Mouse (Mus musculus): ENCODE measurements around the gene Itgam. TPM values are rescaled to one million over a fixed set of nuclear protein-coding genes. Genes with fewer than 3 reads are reported as not detected.
"Not testable (repeated sequence)": the region's sequence is repeated elsewhere in the genome, so short reads cannot be mapped to it uniquely, and the experiment has no call there.

The Itgam gene
- 10 to 100 TPM; 10.8 to 11.2 TPM for total RNA-seq (2021)

DNA sequence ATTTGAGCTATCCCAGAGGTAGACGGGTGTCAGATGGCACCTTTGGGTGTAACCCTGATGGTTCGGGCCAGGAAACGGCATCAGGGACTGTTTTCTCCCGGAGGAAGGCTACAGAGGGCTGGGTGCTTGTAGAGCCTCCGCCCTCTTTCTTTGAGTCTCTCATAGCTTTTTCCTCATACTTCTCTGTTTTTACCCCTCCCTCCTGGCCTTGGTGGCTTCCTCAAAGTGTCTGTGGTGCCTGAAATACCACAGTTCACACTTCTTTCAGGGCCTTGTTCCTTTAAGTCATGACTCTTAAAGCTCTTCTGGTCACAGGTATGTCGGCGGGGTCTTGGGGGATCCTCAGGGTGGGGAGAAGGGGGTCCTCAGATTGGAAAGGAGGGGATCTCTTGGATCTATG, at the start of gene Itgam, which contains the start of gene Gm49368:
TSS of gene Itgam (plus strand) at position 185 of the 400 bp plus-strand sequence.
TSS of gene Gm49368 (plus strand) at position 228 of the 400 bp plus-strand sequence.
- no peak for DNase-seq (ENCODE audit: low spot score in 2 of 2)
- intact Hi-C loops (cut with DNase I): no loop called here

- DNase-seq (ENCODE audit: low spot score in 2 of 2): peak in 1 of 2 experiments; percentile 72
- intact Hi-C loops (cut with DNase I): no loop called here
Measured at GRCm38 (mm10) chr7:128013116-128013515, 49.3 kb upstream of the Itgam start.

GRCm38 (mm10) chr7:128016134-128016533, 46.3 kb upstream of the Itgam start:
- DNase-seq (ENCODE audit: low spot score in 2 of 2); intact Hi-C loops (cut with DNase I): not testable (repeated sequence)

DNA sequence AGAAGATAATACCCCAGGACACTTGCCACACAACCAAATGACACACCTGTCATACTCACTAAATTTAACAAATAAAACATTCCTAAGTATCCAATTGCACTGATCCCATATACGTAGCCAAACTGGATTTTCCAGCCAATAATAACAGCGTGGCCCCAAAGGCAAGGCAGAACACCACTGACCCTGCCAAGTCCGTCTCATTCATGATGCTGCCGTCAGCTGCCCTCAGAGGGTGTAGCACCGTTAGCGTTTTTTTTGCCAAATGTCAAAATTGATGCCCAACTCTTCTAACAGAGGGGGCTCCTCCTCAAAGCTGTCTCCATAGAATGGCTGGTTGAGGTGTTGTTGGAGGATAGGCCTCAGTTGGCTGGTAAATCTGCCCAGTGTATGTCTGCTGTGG, 45.8 kb upstream of the Itgam start:
- DNase-seq (ENCODE audit: low spot score in 2 of 2): no peak
- intact Hi-C loops (cut with DNase I): no loop called here

- intact Hi-C loops (cut with DNase I): no loop called here
- DNase-seq (ENCODE audit: low spot score in 2 of 2): no peak
Measured at GRCm38 (mm10) chr7:128018275-128018674, 44.2 kb upstream of the Itgam start.

DNA sequence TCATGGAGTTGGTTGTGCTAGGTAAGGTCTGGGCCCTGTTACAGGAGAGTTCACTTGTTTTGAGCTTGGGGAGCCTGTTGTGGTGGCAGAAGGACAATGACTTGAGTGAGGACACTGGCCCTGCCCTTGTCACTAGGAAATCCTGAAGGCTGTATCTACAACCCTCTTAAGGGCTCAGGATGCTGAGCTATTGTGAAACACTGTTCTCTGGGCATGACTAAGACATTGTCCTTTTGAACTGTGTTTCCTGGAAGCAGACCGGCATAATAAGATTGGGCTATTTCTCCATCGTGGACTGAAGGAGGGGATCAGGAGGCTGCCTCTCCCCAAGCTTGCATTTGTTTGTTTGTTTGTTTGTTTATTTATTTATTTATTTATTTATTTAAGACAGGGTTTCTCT, 43.3 kb upstream of the Itgam start:
- intact Hi-C loops (cut with DNase I): no loop called here
- no peak for DNase-seq (ENCODE audit: low spot score in 2 of 2)

DNA sequence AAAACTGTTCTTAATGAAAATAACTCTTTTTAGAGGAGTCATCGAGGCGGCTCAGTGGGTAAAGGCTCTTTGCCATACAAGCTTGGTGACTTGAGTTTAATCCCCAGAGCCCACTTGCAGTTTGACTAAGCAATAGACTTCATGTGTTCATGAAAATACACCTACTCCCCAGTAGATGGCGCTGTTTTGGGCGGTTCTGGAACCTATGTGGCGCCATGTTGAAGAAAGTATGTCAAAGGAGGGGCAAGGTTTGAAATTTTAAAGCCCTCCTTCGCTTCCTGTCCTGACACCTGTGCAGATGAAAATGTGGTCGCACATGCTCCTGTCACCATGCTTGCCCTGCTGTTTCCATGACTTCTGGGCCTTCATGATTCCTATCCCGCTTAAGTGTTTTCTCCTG, 39.5 kb upstream of the Itgam start:
- DNase-seq (ENCODE audit: low spot score in 2 of 2): no peak
- intact Hi-C loops (cut with DNase I): no loop called here

- intact Hi-C loops (cut with DNase I): no loop called here
Measured at GRCm38 (mm10) chr7:128023565-128023964, 38.9 kb upstream of the Itgam start.

GRCm38 (mm10) chr7:128024364-128024763, 38.1 kb upstream of the Itgam start:
- intact Hi-C loops (cut with DNase I): no loop called here
- DNase-seq (ENCODE audit: low spot score in 2 of 2): no peak

More at GRCm38 (mm10) chr7:128023565-128023964, 38.9 kb upstream of the Itgam start:
- DNase-seq (ENCODE audit: low spot score in 2 of 2): no peak

GRCm38 (mm10) chr7:128024932-128025331, 37.5 kb upstream of the Itgam start:
- intact Hi-C loops (cut with DNase I): no loop called here
- peak in 1 of 2 experiments; percentile 19 for DNase-seq (ENCODE audit: low spot score in 2 of 2)

DNA sequence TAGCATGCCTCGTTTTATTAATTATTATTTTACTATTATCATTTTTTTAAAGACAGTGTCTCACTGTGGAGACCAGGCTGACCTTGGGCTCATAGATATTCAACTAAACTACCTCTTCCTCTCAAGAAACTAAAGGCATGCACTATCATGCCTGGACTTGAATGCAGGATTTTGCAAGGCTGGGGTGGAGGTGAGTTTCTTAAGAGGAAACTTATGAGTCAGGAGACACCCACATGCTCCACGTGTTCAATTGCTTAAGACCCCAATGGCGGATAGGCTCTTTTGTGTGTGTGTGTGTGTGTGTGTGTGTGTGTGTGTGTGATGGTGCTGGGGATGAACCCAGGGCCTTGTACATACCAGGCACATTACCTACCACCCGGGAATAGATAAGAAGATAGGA, 37.1 kb upstream of the Itgam start:
- DNase-seq (ENCODE audit: low spot score in 2 of 2): no peak
- intact Hi-C loops (cut with DNase I): no loop called here

DNA sequence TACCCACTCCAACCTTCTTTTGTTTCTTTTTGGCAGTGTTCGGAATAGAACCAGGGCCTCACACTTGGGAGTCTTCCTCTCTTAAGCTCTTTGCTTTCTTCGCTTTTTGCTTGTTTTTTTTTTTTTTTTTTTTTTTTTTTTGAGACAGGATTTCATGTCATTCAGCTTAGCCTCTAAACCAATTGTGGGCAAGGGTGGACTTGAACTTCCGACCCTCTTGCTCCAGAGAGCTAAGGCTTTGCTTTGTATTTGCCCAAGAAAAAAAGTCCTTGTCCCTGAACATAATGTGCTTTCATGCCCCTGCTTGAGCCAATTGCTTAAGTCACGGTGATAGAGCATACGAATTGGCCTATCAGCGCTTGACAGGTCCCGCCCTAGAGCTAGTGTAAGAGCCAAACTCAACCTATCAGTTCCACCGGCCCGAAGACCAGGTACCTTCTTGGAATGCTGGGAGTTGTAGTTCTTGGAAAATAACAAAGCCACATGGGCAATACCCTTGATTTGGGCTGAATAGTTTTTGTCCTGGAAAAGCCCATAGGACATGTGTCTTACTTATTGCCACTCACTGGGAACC, 30.9 kb upstream of the Itgam start:
- intact Hi-C loops (cut with DNase I): no loop called here
- no peak for DNase-seq (ENCODE audit: low spot score in 2 of 2)

- intact Hi-C loops (cut with DNase I): no loop called here
- DNase-seq (ENCODE audit: low spot score in 2 of 2): no peak
Measured at GRCm38 (mm10) chr7:128032290-128032988, 30.0 kb upstream of the Itgam start.

GRCm38 (mm10) chr7:128032989-128033293, 29.5 kb upstream of the Itgam start:
- no peak for DNase-seq (ENCODE audit: low spot score in 2 of 2)
- intact Hi-C loops (cut with DNase I): no loop called here

DNA sequence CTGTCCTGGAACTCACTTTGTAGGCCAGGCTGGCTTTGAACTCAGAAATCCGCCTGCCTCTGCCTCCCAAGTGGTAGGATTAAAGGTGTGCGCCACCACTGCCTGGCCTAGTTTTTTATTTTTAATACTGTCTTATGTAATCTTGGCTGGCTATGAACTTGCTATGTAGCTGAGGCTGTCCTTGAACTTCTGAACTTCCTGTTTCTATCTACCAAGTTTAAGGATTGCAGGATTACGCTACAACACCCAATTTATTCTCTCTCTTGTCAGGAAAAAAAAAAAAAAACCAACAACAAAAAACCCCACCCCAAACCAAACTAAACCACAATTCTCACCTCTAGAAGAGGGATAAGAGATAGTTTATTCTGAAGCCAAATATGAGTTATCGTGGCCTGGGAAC, 28.8 kb upstream of the Itgam start:
- no peak for DNase-seq (ENCODE audit: low spot score in 2 of 2)
- intact Hi-C loops (cut with DNase I): no loop called here

DNA sequence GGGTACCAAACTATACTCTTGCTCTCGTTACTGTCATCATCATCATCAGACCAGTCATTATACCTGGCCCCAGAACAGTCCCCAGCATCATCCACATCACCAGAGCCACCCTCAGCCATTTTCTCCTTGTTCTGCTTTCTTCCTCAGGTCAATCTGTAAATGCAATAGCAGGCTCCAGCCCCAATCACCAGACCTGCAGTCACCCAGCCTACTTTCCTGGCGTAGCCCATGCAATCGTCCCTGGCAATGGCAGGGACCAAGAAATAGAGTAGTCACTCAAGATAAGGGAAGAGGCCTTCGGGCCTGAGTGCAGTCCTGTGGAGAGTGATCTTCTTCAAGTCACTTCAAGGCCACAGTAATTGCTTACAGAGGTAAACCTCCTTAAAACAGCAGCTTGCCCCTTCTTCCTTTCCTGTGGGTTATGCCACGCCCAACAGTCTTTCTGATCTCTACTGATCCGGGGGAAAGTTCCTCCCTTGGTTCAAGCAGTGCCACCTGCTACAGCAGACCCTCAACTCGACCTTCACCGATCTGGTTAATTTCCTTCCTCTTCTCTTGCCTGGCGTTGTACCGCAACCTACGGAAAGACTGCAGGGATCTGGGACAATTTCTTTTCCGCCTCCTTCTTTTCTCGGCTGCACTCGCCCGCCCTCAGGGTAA, 20.1 kb upstream of the Itgam start:
- intact Hi-C loops (cut with DNase I); DNase-seq (ENCODE audit: low spot score in 2 of 2): not testable (repeated sequence)

DNA sequence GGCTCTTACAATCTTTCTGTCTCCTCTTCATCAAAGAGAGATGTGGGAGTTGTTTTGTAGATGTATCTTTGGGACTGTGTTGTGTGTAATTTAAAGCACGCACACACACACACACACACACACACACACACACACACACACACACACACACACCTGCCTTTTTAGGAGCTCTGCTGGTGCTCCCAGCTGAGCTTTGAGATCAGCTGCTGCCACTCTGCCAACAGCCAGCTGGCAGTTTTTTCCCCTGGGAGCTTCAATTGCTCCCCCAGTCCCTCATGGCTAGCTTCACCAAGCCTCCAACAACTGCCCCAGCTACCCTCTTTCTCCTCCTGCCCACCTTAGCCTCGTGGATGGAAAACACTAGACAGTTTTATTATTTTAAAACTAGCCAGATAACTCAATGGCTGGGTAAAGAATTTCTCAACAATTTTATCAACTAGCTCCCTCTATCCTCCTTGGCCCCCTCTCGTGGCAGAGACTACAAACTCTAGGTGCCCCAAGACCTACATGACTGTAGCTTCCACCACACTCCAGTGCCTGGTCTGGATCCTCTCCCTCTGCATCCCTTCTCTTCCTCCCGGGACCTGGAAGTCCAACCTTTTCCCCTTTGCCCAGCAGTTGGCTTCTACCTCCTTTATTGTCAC, 18.2 kb upstream of the Itgam start:
- intact Hi-C loops (cut with DNase I): no loop called here
- no peak for DNase-seq (ENCODE audit: low spot score in 2 of 2)

DNA sequence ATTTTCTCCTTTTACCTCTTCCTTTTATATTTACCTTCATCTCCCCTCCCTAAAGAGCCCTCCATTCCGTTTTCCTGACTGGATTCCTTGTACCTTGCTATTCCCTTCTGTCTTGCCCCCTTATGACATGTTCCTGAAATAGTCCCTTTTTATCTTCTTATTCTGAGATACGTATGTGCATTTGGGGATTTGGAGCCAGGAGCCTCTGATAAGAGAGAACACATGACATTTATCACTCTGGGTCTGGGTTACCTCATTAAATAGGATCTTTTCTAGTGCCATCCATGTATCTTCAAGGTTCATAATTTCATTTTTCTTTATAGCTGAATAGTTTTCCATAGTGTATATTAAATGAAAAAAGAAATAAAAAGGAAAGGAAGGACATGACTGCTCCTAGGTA, 16.8 kb upstream of the Itgam start:
- no peak for DNase-seq (ENCODE audit: low spot score in 2 of 2)

DNA sequence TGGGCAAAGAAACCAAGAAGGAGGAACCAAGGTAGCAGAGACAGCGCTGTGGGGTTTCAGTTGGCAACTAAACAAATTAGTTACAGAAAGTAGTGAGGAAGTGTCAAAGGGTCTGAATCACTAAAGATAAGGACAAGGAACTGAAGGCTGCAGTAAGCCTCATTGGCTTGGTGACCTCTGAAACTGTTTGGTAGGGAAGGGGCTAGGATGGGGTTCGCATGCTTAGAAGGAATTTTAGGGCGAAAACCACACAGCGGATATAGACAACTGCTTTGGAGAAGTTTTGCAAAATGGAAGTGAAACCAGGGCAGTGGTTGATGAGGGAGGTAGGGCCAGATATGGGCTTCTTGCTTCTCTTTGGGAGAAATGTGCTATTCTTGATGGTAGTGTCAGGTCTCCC, 13.6 kb upstream of the Itgam start:
- intact Hi-C loops (cut with DNase I): no loop called here
- DNase-seq (ENCODE audit: low spot score in 2 of 2): peak in 1 of 2 experiments; percentile 17

More for the DNA sequence above, 16.8 kb upstream of the Itgam start:
- intact Hi-C loops (cut with DNase I): no loop called here

- no peak for DNase-seq (ENCODE audit: low spot score in 2 of 2)
- intact Hi-C loops (cut with DNase I): no loop called here
Measured at GRCm38 (mm10) chr7:128049254-128049653, 13.2 kb upstream of the Itgam start.

DNA sequence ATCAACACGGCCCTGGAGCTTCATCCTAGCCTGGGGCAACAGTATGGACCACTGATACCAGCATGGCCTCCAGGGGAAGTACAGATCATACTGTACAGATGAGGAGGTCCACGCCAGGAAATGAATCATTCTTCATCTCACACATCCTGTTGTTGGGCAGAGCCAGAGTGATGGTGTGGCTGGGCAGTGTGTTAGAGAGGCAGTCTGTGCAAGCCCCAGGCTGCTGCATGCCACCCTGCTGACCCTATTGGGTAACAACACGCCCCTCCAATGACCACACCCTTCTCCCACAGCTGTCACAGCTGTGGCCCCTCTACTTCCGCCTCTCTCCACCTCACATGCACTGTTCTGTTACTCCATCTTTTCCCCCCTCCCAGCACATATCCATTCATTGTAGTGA, 11.7 kb upstream of the Itgam start:
- intact Hi-C loops (cut with DNase I): no loop called here
- no peak for DNase-seq (ENCODE audit: low spot score in 2 of 2)
